Mouse (Mus musculus): Measurements from ENCODE around the gene Parp3.

Gene Parp3

GRCm38 (mm10) chr9:106461026-106461415 is 15.7 kb downstream of the Parp3 start:
- in situ Hi-C loops (cut with MboI, MseI), result no loop called here

DNA sequence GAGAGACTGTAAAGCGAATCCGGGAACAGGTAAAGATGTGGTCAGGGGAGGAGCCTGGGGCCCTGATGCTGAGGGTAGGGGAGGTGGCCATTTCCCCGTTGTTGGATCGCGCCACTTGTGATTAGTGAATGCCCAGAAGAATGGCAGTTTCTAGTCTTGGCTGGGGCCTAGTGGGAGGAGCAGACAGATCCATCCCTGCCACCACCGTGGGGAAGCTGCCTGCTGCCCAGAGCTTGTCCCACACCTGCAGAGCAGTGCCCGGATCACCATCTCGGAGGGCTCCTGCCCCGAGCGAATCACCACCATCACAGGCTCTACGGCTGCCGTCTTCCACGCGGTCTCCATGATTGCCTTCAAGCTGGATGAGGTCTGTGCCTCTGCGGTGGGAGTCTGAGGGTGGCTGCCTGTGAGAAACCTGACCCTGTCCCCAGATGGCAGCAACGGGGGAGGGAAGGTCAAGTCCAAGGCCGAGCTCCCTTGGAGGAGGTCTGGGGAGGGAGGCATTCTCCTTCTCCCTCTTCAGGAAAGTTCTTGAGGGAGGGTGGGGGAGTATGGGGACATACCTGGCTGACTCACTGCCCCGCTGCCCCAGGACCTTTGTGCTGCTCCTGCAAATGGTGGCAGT is 16.2 kb downstream of the Parp3 start:
- in situ Hi-C loops (cut with MboI, MseI), result no loop called here

DNA sequence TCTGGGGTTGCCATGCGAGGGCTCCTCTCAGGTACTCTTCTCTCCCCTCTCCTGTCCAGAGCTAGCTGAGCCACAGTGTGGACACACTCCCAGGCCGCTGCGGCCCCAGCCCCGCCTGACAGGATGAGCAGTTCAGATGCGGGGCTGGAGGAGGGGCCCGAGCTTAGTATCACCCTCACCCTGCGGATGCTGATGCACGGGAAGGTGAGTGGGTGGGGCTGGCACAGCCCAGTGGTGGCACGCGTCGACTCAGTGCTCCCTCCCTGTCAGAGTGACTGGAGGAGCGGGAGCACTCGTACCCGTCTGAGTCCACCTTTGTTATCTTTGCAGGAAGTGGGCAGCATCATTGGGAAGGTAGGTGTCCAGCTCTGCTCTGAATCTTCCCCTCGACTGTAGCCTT is 16.8 kb downstream of the Parp3 start:
- in situ Hi-C loops (cut with MboI, MseI), result loop anchor here in 1 of 2 experiments (10.0 kb wide), 1 partner anchor 1095 kb away; the partner anchor contains the start of gene Rassf1

DNA sequence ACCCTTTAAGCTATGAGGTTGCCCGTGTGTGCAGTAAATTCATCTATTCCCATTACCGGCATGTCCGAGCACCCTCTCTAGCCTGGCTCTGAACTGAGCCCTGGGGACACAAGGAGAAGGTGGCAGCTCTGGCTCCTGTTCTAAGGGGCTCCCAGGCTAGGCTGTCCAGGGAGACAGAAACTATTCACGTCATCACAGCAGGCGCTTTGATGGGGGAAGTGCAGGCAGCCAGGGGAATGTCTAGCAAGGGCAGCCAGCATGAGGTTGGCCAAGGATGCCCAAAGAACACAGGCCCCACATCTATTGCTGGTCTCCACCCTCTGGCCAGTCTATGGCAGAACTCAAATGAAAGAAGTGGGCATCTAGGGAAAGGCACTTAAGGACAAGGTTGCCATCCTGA is 18.8 kb downstream of the Parp3 start:
- in situ Hi-C loops (cut with MboI, MseI), result loop anchor here in 1 of 2 experiments (10.0 kb wide), 1 partner anchor 1097 kb away; the partner anchor contains the start of gene Rassf1

DNA sequence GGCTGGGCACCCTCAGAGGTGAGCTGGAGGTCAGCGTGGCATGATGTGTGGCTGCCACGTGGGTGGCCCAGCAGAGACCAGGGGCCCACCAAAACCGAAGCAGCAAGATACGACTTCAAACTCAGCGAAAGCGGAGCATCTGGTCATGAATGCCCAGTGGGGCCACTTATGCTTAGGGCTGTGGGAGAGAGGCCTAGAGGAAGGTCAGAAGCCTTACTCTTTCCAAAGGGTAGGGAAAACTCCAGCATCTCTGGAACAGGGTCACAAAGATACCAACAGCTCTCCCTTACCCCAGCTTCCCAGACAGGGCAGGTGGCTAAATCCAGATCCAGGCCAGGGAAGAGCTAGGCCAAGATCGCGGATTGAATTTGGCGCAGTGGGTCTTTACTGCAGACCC is 19.6 kb downstream of the Parp3 start:
- in situ Hi-C loops (cut with MboI, MseI), result loop anchor here in 1 of 2 experiments (10.0 kb wide), 1 partner anchor 1098 kb away; the partner anchor contains the start of gene Rassf1

DNA sequence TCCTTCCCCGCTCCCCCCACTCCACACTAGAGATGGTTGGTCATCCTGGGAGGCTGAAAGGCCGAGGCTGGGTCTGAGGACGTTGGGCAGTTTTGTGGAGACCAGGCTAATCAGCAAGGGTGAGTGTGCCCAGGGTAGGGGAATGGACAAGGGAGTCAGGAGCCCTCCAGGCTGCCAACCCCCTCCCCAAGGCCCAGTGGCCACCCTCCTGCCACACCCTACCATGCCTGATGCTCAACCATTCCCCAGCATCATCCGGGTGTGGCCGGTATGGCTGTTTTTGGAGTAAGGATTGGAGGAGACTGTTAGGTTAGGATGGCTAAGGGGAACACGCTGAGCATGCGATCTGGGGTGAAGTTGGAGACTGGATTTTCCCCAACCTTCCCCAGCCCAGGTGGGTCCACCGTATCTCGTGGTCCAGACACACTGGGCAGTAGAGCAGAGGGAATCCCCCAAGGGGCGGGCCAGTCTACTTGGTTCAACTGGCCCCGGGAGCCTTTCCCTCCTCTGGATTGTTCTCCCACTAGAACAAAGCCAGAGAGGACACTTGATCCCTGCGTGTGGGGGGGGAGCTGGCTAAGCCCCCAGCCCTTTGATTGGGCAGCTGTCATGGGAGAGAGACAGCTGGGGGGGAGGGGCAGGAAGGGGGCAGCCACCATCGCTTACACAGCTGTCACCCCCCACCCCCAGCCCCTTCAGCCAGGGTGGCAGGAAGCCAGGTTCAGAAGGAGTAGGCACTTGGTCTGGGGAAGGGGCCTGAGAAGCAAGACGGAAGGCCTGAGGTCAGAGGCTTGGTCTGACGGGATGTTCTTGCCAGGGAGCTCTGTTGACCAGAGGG is 20.2 kb downstream of the Parp3 start:
- in situ Hi-C loops (cut with MboI, MseI), result loop anchor here in 1 of 2 experiments (10.0 kb wide), 1 partner anchor 1098 kb away; the partner anchor contains the start of gene Rassf1

GRCm38 (mm10) chr9:106454888-106455681 is 21.7 kb downstream of the Parp3 start:
- in situ Hi-C loops (cut with MboI, MseI), result loop anchor here in 1 of 2 experiments (10.0 kb wide), 1 partner anchor 1100 kb away; the partner anchor contains the start of gene Rassf1

DNA sequence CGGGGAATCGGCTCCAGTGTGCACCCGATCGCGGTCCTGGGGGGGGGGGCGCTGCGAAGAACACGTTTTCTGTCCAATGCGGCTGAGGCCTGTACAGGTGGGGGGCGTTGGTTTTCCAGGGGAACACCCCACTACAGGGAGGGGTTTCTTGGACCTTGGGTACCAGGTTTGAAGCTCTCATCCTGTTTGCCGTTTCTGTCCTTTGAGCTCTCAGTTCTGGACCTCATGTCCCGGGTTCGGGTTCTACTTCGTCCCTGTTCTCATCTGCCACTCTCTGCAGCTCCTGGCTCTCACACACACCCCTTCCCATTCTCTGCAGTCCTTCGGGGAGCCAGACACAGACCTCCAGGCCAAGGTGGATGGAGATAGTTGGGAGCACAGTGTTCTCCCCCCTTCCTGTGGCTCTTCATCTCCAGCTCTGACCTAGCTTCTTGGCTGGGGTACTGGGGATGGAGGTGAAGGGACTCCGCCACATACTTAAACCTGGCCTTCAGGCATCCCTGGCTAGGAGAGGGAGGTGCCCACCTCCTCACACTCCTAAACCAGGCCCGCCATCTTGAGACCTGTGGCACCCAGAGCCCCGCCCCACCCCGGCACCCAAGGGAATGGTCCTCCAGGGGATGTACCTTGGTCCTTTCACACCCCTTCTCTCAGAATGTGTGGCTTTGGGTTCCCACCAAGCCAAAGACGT is 22.5 kb downstream of the Parp3 start:
- in situ Hi-C loops (cut with MboI, MseI), result loop anchor here in 1 of 2 experiments (10.0 kb wide), 1 partner anchor 1101 kb away; the partner anchor contains the start of gene Rassf1

- in situ Hi-C loops (cut with MboI, MseI), result loop anchor here in 1 of 2 experiments (10.0 kb wide), 1 partner anchor 1101 kb away; the partner anchor contains the start of gene Rassf1
These were observed 23.3 kb downstream of the Parp3 start, which contains the start of gene Pcbp4 for GRCm38 (mm10) chr9:106453271-106454070. TSS of gene Pcbp4 (plus strand) at chr9:106453291.

GRCm38 (mm10) chr9:106452821-106453220 is 23.9 kb downstream of the Parp3 start:
- in situ Hi-C loops (cut with MboI, MseI), result loop anchor here in 1 of 2 experiments (10.0 kb wide), 1 partner anchor 1102 kb away; the partner anchor contains the start of gene Rassf1

- in situ Hi-C loops (cut with MboI, MseI), result loop anchor here in 1 of 2 experiments (10.0 kb wide), 1 partner anchor 1102 kb away; the partner anchor contains the start of gene Rassf1
These were observed 24.4 kb downstream of the Parp3 start for GRCm38 (mm10) chr9:106452351-106452750.

DNA sequence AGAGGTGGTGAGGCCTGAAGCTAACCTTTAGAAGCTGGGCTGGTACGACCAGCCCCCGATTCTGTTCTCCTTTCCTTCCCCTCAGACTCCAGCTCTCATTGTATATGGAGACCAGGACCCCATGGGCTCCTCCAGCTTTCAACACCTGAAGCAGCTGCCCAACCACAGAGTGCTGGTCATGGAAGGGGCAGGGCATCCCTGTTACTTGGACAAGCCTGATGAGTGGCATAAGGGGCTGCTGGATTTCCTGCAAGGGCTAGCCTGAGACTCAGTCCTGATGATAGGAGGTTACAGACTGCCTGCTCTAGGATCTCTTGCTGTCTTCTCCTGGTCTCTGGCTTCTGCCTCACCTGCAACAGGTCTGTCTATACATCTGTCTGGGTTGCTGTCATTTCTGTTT is 24.9 kb downstream of the Parp3 start:
- in situ Hi-C loops (cut with MboI, MseI), result loop anchor here in 1 of 2 experiments (10.0 kb wide), 1 partner anchor 1103 kb away; the partner anchor contains the start of gene Rassf1

- in situ Hi-C loops (cut with MboI, MseI), result loop anchor here in 1 of 2 experiments (10.0 kb wide), 1 partner anchor 1104 kb away; the partner anchor contains the start of gene Rassf1
These were observed 25.5 kb downstream of the Parp3 start for GRCm38 (mm10) chr9:106451298-106451697.

DNA sequence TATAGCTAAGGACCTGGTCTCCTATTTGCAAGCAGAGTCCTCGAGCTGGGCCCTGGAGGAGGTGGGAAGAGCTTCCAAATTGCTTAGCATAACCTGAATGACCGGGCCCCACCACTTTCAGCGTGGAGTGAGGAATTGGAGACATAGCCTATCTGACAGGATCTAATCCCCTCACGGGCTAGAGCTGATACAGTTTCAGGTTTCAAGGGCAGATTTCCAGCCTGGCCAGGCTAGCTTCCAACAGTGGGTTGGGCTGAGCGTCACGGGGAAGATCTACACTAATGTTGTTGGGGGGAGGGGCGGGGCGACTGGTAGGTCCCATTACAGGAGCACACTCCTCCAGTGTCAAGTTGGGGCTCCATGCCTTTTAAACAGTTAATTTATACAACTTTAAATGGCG is 26.1 kb downstream of the Parp3 start:
- in situ Hi-C loops (cut with MboI, MseI), result loop anchor here in 1 of 2 experiments (10.0 kb wide), 1 partner anchor 1104 kb away; the partner anchor contains the start of gene Rassf1

GRCm38 (mm10) chr9:106449947-106450346 is 26.8 kb downstream of the Parp3 start:
- in situ Hi-C loops (cut with MboI, MseI), result loop anchor here (10.0 to 25.0 kb wide), 3 partner anchors 963 to 1105 kb away; partner anchors contain the start of genes Rassf1 (in 1 of the 2) and Tmem115 (in 1 of the 2)

DNA sequence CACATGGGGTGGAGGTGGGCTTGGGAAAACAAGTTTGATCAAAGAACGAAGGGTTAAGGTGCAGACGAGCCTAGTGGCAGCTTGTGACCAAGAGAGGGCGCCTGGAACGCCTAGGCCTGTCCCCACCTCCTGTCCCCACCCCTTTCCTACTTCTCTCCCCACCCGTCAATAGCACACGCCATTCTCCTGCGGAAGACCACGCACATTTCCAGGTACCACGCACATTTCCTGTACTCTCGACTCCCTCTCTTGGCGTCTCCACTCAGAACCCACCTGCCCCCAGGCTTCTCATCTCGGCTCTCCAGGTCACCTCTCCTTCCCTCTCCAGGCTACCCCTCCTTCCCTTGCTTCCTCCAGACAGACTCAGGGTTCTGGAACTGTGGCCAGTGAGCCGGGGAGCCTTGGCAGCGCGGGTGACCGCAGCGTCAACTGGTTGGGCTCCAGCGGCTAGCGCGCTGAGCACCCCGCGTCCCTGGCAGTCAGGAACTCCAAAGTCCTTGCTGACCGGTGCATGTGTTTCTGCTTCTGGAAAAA is 28.2 kb downstream of the Parp3 start:
- in situ Hi-C loops (cut with MboI, MseI), result loop anchor here in 1 of 2 experiments (10.0 to 25.0 kb wide), 2 partner anchors 961 to 1086 kb away; partner anchors contain the start of gene Tmem115

GRCm38 (mm10) chr9:106447951-106448350 is 28.8 kb downstream of the Parp3 start:
- in situ Hi-C loops (cut with MboI, MseI), result loop anchor here in 1 of 2 experiments (10.0 to 25.0 kb wide), 2 partner anchors 961 to 1087 kb away; partner anchors contain the start of gene Tmem115

GRCm38 (mm10) chr9:106447348-106447747 is 29.4 kb downstream of the Parp3 start, which contains the start of the genes Abhd14b and Abhd14a:
TSS of gene Abhd14b (plus strand) at chr9:106447459.
TSS of gene Abhd14a (minus strand) at chr9:106447678.
- in situ Hi-C loops (cut with MboI, MseI), result loop anchor here in 1 of 2 experiments (10.0 to 25.0 kb wide), 2 partner anchors 960 to 1087 kb away; partner anchors contain the start of gene Tmem115
